9 mouse cellular contexts compared by ENCODE assay signal in genomic region chr9:66276062-66276461, GRCm38 (mm10).
DNase-seq lines count a peak whose midpoint lies in the region; ATAC-seq and TF ChIP-seq lines count a peak whose summit lies in the region.
"Had no signal": no experiment of that assay in that cellular context is flagged by ENCODE, and none has a peak within 500 bp of the region (broad histone marks: within the 10 kb centered on the region; RNA-seq: fewer than 3 reads in every experiment).

No protein-coding gene starts in this region.

- H3K36me3 ChIP-seq in forebrain, embryonic 12.5 days (replicated peaks) = no peaks in the 10 kb centered on the region
- no peaks in the 10 kb centered on the region for H3K36me3 ChIP-seq in liver, embryonic 12.5 days

- H3K4me1 ChIP-seq in forebrain, embryonic 12.5 days = peaks cover 36% of the 10 kb centered on the region
- peaks cover 33% of the 10 kb centered on the region for H3K4me1 ChIP-seq in liver, embryonic 12.5 days

- no peak for TF ChIP-seq CTCF in layer of hippocampus, adult 2 months (conservative IDR thresholded peaks at IDR 0.05)

- H3K4me2 ChIP-seq in forebrain, embryonic 12.5 days = peak overlapping the region; percentile 46
- H3K4me2 ChIP-seq in liver, embryonic 12.5 days = peak overlapping the region; percentile 52; the same call in 1 of the 2 replicates

- no peak for DNase-seq in layer of hippocampus, adult 2 months (ENCODE audit: low spot score in 2 of 2)
- DNase-seq in layer of hippocampus, adult 8-10 months (ENCODE audit: low spot score in 2 of 2) = no peak
- DNase-seq in ZHBTc4 (ENCODE audit: low read depth, low spot score) = peak; percentile 11
- DNase-seq in cerebellum, adult 9-10 months = no peak
- DNase-seq in kidney, postnatal 25 days = no peak
- DNase-seq: thymus, postnatal 36 days had no signal

- no peak overlapping the region for H3K9ac ChIP-seq in forebrain, embryonic 12.5 days
- no peak overlapping the region for H3K9ac ChIP-seq in liver, embryonic 12.5 days

- WGBS in forebrain, embryonic 12.5 days = 10% methylated on average over 4 of the region's 4 CpGs
- WGBS in liver, embryonic 12.5 days (ENCODE audit: insufficient replicate concordance) = 27% methylated on average over 4 of the region's 4 CpGs

- H3K27ac ChIP-seq in layer of hippocampus, adult 2 months = peak overlapping the region; percentile 86; the same call in 1 of the 2 replicates
- peak overlapping the region; percentile 86 for H3K27ac ChIP-seq in forebrain, embryonic 12.5 days
- 0 out of 2 replicates have a peak overlapping the region, but pooled peaks have one; percentile 1 for H3K27ac ChIP-seq in liver, embryonic 12.5 days

- no peak for ATAC-seq in forebrain, embryonic 12.5 days (ENCODE audit: low FRiP score)
- no peak for ATAC-seq in liver, embryonic 12.5 days
- ATAC-seq in granulocyte monocyte progenitor cell, adult 5-6 weeks (replicated peaks; ENCODE audit: poor library complexity, severe bottlenecking) = no peak

- peaks cover 2% of the 10 kb centered on the region; the same call in 1 of the 2 replicates for H3K27me3 ChIP-seq in forebrain, embryonic 12.5 days
- peaks cover 6% of the 10 kb centered on the region; the same call in 1 of the 2 replicates for H3K27me3 ChIP-seq in liver, embryonic 12.5 days (replicated peaks)

- no peaks in the 10 kb centered on the region for H3K9me3 ChIP-seq in forebrain, embryonic 12.5 days
- H3K9me3 ChIP-seq in liver, embryonic 12.5 days (replicated peaks) = no peaks in the 10 kb centered on the region

- no peak overlapping the region; the same call in 1 of the 2 replicates for H3K4me3 ChIP-seq in layer of hippocampus, adult 2 months
- H3K4me3 ChIP-seq in forebrain, embryonic 12.5 days (replicated peaks) = no peak overlapping the region
- H3K4me3 ChIP-seq in liver, embryonic 12.5 days = no peak overlapping the region

Comparison
In these comparisons a context has a peak if more than half of its experiments do, and no peak if none do; other contexts are left out.
1. H3K27ac ChIP-seq: peak in every context shown above with its lines; median percentile 86 in layer of hippocampus, adult 2 months; 86 in forebrain, embryonic 12.5 days; 1 in liver, embryonic 12.5 days.